Mouse (Mus musculus) liver, embryonic 14.5 days (tissue): Measurements from ENCODE around the gene Olfr48.

Source experiments
- CTCF ChIP-seq: IDR thresholded peaks from 2 replicates; pipeline ENCODE4 v1.5.1; 2016; ENCODE audit warnings: antibody characterized with exemption, low read depth, control low read depth
- EP300 ChIP-seq: IDR thresholded peaks from 2 replicates; pipeline ENCODE4 v1.6.1; 2016; ENCODE audit warnings: antibody characterized with exemption, low read depth

DNA sequence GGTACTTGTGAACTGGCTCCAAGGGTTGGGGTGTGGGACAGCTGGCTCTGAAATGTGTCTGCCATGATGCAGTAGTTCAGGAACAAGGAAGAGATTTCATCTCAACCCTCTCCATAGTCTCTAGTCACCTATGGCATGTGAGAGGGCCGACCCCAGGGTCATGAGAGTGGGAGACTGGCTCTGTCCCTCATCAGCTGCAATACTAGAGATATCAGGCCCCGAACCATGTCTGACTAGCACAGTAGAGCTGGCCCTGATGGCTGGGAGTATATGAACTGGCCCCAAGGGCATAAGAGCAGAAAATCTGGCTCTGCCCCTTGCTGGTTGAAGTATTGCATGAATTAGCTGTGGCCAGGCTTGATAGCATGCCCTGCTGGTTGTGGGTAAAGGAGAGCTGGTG is 37.3 kb downstream of the Olfr48 start:
- TF ChIP-seq EP300, result no peak
- TF ChIP-seq CTCF, result no peak
